Mouse (Mus musculus) forebrain, embryonic 12.5 days (tissue): Measurements from ENCODE around the gene Plppr1. TPM values are rescaled to one million over a fixed set of nuclear protein-coding genes. Genes with fewer than 3 reads are reported as not detected.

Experiments
- ATAC-seq: fragments of 200-750 bp; cut with Nextera tagmentation; 2 replicates; pipeline ENCODE4 v1.8.0; 2017; ENCODE audit warnings: moderate TSS enrichment; ENCODE audit not compliant: low FRiP score
- H3K27ac ChIP-seq: fragments of 300-500 bp; sonication (generic); 2 replicates; pipeline ENCODE4 v1.5.1; 2016; ENCODE audit warnings: mild to moderate bottlenecking
- H3K27me3 ChIP-seq: fragments of 300-500 bp; sonication (generic); 2 replicates; pipeline ENCODE4 v1.6.1; 2016; ENCODE audit warnings: mild to moderate bottlenecking
- H3K36me3 ChIP-seq: fragments of 300-500 bp; sonication (generic); replicated peaks from 2 replicates; pipeline ENCODE4 v1.6.1; 2016; ENCODE audit warnings: mild to moderate bottlenecking
- H3K4me1 ChIP-seq: fragments of 300-500 bp; sonication (generic); 2 replicates; pipeline ENCODE4 v1.6.1; 2016
- H3K4me2 ChIP-seq: fragments of 300-500 bp; sonication (generic); 2 replicates; pipeline ENCODE4 v1.6.1; 2016; ENCODE audit warnings: mild to moderate bottlenecking, moderate library complexity
- H3K4me3 ChIP-seq: fragments of 300-500 bp; sonication (generic); replicated peaks from 2 replicates; pipeline ENCODE4 v1.5.1; 2016; ENCODE audit warnings: mild to moderate bottlenecking
- H3K9ac ChIP-seq: fragments of 300-500 bp; sonication (generic); 2 replicates; pipeline ENCODE4 v1.6.1; 2016; ENCODE audit warnings: mild to moderate bottlenecking
- H3K9me3 ChIP-seq: fragments of 300-500 bp; sonication (generic); 2 replicates; pipeline ENCODE4 v1.6.1; 2016
- WGBS: fragments of 180-500 bp; shearing (Covaris S2); methylation state at CpG from one replicate; pipeline ENCODE4 v1.1.7; 2016; 5-methylcytosine and 5-hydroxymethylcytosine counted together
- polyA plus RNA-seq: library from polyadenylated mRNA; unstranded; fragments of >200 nt; fragmentation: Nextera tagmentation; extraction: Ambion mirVana; gene quantifications from 2 replicates; pipeline ENCODE4 v1.2.1, GENCODE M21; 2016

Plppr1 gene
- 19.9 and 20.4 TPM in 2 replicates for polyA plus RNA-seq

DNA sequence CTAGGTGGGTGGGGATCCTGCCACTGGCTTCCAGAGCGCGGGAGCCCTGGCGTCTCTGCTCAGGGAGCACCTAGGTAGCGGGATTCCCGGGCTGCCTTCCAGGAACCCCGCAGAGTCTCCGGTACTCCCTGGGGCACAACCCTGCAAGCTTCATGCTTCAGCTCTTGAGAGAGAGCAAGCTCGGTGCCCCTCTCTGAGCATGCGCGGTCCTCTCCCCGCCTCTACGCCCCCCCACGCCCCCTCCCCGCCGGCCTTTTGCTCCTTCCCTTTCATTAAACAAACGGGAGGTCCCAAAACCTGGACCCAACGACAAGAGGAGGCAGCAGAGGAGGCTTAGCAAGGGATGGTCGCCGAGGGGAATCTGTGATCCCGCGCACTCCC is at the start of gene Plppr1:
TSS of gene Plppr1 (plus strand) at position 253 of the 381 bp plus-strand sequence.
- Histone ChIP-seq H3K27me3 (peaks cover 18% of the 10 kb centered on the region), H3K9ac (peak within 1 kb of the TSS; percentile 74), H3K4me1 (peaks cover 18% of the 10 kb centered on the region), H3K4me3 (peak within 1 kb of the TSS; percentile 69), H3K27ac (peak within 1 kb of the TSS; percentile 84), H3K36me3 (no peaks in the 10 kb centered on the region), H3K4me2 (peak within 1 kb of the TSS; percentile 90), H3K9me3 (no peaks in the 10 kb centered on the region)
- ATAC-seq: peak; percentile 92
- 0% methylated on average over 16 of the region's 21 CpGs for WGBS

DNA sequence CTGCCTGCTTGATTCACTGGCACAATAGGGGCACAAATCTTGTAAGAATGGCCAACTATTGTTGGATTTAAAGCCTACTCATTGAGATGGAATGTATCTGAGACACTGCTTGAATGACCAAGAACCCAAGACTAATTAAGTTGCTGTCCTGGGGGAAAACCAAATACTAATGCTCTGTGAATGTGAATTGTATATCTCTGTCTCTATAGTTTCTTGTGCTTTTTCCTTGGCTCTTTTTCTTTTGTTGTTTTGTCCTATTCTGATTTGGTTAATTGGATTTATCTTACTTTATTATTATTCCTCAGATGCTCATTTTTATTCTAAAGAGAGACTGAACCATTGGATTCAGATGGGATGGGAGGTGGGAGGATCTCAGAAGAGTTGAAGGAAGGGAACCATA is 42.4 kb upstream of the Plppr1 start:
- Histone ChIP-seq H3K9ac (no peak overlapping the region), H3K4me1 (no peaks in the 10 kb centered on the region), H3K27ac (no peak overlapping the region), H3K4me2 (no peak overlapping the region), H3K36me3 (no peaks in the 10 kb centered on the region), H3K27me3 (no peaks in the 10 kb centered on the region), H3K9me3 (no peaks in the 10 kb centered on the region), H3K4me3 (no peak overlapping the region)
- no peak for ATAC-seq

DNA sequence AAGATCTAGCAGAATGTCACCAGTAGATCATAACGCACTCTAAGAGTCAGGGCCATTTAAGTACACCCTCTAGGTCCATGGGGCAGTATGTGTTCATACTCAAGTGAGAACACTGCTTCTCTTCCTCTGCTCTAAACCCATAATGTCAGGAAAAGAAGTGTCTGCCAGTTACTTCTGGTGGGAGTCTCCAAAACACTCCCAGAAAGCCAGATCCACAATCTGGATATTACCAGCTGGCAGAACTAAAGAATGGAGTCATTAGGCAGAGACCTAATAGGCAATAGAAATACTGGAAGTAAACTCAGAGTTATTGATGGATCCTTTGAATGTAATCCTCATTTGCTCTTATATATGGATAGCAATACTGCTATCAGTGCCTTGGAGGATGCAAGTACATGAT is 35.9 kb upstream of the Plppr1 start:
- Histone ChIP-seq H3K36me3 (no peaks in the 10 kb centered on the region), H3K4me1 (no peaks in the 10 kb centered on the region), H3K9me3 (no peaks in the 10 kb centered on the region), H3K4me2 (no peak overlapping the region), H3K9ac (no peak overlapping the region), H3K27ac (no peak overlapping the region), H3K4me3 (no peak overlapping the region), H3K27me3 (no peaks in the 10 kb centered on the region)
- ATAC-seq: no peak
- 86% methylated on average over 1 of the region's 1 CpGs for WGBS

DNA sequence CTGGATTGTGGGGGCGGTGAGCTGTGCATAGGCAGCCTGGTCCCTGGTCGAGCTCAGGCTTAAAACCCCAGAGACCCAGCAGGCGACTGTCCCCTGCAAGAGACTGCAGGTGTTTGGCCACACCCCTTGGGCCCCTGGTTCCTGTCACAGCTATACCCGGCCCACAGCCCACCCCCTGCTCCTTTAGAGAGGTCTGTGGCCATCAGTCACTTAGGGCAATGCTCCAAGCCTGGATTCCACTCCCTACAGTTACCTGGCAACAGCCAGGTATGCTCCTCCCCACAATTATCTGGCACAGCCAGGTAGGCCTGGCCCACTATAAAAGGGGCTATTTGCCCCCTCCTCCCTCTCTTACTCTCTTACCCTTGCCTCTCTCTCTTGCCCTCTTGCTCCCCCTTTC is 20.8 kb upstream of the Plppr1 start:
- H3K9me3 ChIP-seq: no peaks in the 10 kb centered on the region
- no peaks in the 10 kb centered on the region for H3K36me3 ChIP-seq
- no peak overlapping the region for H3K4me2 ChIP-seq
- 49% methylated on average over 4 of the region's 4 CpGs for WGBS
- H3K4me1 ChIP-seq: no peaks in the 10 kb centered on the region
- no peak overlapping the region for H3K4me3 ChIP-seq
- H3K27me3 ChIP-seq: no peaks in the 10 kb centered on the region
- ATAC-seq: 0 out of 2 replicates have a peak, but pooled peaks have one; percentile 27
- H3K9ac ChIP-seq: no peak overlapping the region
- H3K27ac ChIP-seq: no peak overlapping the region

DNA sequence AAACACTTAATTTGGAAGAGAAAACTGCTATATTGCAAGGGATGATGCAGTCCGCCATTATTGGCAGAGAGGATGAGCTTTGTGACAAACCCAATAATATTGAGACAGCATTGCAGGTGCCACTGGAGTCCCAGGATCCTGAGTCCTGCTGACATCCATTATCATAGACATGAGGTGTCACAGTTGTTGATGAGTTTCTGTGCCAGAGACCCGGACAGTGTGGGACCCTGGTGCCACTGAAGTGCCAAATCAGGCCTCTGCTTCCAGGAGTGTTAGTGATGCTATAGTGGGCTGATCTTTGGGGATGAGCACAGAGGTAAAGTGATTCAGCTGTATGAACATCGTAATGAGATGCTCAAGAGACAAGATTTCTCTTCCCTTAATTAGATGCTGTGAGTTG is 19.2 kb upstream of the Plppr1 start:
- ATAC-seq: no peak
- Histone ChIP-seq H3K27me3 (no peaks in the 10 kb centered on the region), H3K4me1 (no peaks in the 10 kb centered on the region), H3K9me3 (no peaks in the 10 kb centered on the region), H3K27ac (no peak overlapping the region), H3K9ac (no peak overlapping the region), H3K4me3 (no peak overlapping the region), H3K36me3 (no peaks in the 10 kb centered on the region), H3K4me2 (no peak overlapping the region)
- 86% methylated on average over 3 of the region's 3 CpGs for WGBS

DNA sequence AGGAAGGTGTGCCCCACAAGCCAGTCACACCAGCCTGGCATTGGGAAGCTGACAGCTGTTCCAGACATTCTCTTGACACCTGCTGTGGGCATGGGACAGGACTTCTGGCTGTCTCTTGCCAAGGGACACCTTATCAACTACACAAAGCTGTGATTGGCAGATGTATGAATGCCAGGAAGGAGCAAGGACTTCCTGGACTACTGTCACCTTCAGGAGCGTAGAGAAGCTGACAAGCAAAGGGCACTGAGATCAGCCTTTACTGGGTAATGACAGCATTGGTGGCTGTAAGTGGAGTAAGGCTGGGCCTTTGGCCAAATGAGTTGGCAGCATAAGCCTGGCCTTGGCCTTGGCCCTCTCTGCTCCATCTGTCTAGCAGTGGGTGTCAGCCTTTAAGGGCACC is 17.4 kb upstream of the Plppr1 start:
- Histone ChIP-seq H3K27me3 (no peaks in the 10 kb centered on the region), H3K4me1 (no peaks in the 10 kb centered on the region), H3K36me3 (no peaks in the 10 kb centered on the region), H3K9me3 (no peaks in the 10 kb centered on the region), H3K4me3 (no peak overlapping the region), H3K27ac (no peak overlapping the region), H3K9ac (no peak overlapping the region), H3K4me2 (no peak overlapping the region)
- WGBS: 90% methylated on average over 1 of the region's 1 CpGs
- no peak for ATAC-seq

DNA sequence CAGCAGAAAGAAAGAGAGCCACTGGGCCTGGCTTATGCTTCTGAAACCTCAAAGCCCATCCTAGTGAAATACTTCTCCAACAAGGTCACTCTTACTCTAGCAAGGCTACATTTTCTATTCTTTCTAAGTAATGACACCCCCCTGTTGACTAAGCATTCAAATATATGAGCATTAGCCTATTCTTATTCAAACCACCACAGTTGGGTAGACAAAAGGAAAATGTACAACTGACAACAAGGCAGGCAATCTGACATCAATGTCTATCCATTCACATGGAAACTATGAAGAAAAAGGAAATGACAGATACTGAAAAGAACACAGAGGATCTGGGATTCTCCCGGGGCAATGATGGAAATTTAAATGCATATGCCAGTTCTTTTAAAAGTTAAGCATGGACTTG is 8.4 kb upstream of the Plppr1 start:
- Histone ChIP-seq H3K4me2 (no peak overlapping the region), H3K4me3 (no peak overlapping the region), H3K9ac (no peak overlapping the region), H3K27me3 (no peaks in the 10 kb centered on the region), H3K27ac (no peak overlapping the region), H3K4me1 (no peaks in the 10 kb centered on the region), H3K36me3 (no peaks in the 10 kb centered on the region), H3K9me3 (no peaks in the 10 kb centered on the region)
- 48% methylated on average over 1 of the region's 1 CpGs for WGBS
- no peak for ATAC-seq

DNA sequence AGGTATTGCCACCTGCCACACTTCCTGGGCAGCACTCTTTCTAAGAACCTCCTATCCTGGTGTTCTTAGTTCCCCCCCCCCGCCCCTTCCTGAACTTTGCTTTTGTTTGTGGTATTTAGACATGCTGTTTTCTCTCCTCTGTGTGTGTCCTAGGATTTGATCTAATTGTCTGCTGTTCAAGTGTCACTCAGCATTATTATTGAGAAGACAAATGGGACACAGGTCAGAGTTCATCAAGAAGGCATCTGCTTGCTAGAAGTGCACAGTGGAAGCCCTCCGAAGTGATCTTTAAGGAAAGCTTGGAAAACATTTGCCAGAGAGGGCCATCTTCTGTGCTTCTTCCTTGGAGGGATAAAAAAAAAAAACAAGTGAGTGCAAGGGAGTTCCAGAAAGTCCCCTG is 1.2 kb upstream of the Plppr1 start:
- Histone ChIP-seq H3K27ac (no peak overlapping the region), H3K4me1 (peaks cover 18% of the 10 kb centered on the region), H3K9ac (no peak overlapping the region), H3K9me3 (no peaks in the 10 kb centered on the region), H3K4me3 (no peak overlapping the region), H3K4me2 (no peak overlapping the region), H3K27me3 (peaks cover 18% of the 10 kb centered on the region), H3K36me3 (no peaks in the 10 kb centered on the region)
- 9% methylated on average over 2 of the region's 2 CpGs for WGBS
- ATAC-seq: no peak

DNA sequence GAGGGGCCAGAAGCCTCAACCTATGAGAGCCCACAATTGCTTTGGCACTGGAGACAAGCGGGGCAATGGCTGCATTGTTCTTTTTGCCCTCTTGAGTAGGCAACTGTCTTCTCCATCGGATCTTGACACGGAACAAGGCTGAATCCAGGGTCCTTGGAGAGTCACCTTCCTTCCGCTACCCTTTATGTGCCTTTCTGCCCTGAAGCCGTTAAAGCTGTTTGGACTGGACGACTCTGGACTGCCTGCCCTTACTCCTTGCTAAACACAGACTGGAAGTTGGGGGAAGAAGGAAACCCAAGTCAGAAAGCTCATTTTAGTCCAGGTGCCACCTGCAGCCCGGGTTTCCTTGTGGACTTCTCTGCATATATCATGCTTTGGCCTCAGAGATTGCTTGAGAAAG is 516 bp upstream of the Plppr1 start:
- no peaks in the 10 kb centered on the region for H3K36me3 ChIP-seq
- peaks cover 18% of the 10 kb centered on the region for H3K27me3 ChIP-seq
- peaks cover 18% of the 10 kb centered on the region for H3K4me1 ChIP-seq
- ATAC-seq: peak; percentile 18; the same call in 1 of the 2 replicates
- peak overlapping the region; percentile 74 for H3K9ac ChIP-seq
- H3K4me3 ChIP-seq: peak overlapping the region; percentile 69
- no peaks in the 10 kb centered on the region for H3K9me3 ChIP-seq
- H3K27ac ChIP-seq: no peak overlapping the region
- WGBS: 4% methylated on average over 7 of the region's 7 CpGs
- H3K4me2 ChIP-seq: peak overlapping the region; percentile 90

DNA sequence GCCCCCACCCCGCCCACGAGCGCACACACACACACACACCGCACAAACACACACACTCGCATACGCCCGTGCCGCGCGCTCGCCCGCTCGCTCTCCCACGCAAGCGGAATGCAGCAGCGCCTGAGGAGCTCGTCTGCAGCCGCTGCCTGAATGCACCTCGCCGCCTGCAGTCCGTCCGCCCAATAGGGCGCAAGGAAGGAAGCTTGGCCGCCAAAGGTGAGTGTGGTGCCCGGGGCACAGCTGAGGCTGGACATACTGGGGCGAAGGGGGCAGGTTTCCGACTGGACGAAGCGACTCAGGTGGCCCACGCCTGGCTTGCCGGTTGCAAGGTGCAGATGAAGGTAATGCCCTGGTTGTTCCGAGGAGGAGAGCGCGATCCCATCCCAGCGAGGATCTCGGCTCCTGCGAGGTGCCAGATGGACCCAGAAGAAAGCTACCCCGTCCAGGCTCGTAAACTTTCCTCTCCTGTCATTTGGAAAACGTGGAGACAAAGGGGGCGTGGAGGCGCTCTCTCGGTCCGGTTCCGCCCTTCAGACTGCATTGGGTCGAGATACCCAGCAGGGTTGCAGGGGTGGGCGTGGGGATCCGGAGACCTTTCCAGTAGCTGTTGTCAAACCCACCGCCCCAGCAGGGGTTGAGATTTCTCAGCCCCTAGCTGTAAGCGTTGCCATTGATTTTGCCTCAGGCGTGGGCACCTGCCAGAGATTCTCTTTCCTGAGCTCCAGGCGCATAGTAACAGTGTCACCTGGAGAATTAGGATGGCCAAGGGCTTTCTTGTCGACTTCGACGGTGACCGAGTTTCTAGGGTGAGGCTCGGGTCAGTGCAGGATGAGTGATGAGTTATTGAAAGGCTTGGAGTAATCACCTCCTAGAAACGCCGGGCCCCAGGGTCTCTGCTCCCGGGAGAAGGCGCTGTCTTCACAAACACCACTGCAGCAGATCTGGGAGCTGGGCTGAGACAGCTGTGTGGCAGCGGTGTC is 619 bp downstream of the Plppr1 start:
- WGBS: under 1% methylated on average over 62 of the region's 62 CpGs
- Histone ChIP-seq H3K4me1 (peaks cover 18% of the 10 kb centered on the region), H3K27ac (peak overlapping the region; percentile 84), H3K9ac (peak overlapping the region; percentile 74), H3K27me3 (peaks cover 18% of the 10 kb centered on the region), H3K4me3 (peak overlapping the region; percentile 69), H3K36me3 (no peaks in the 10 kb centered on the region), H3K9me3 (no peaks in the 10 kb centered on the region), H3K4me2 (peak overlapping the region; percentile 90)
- ATAC-seq: peak; percentile 84

DNA sequence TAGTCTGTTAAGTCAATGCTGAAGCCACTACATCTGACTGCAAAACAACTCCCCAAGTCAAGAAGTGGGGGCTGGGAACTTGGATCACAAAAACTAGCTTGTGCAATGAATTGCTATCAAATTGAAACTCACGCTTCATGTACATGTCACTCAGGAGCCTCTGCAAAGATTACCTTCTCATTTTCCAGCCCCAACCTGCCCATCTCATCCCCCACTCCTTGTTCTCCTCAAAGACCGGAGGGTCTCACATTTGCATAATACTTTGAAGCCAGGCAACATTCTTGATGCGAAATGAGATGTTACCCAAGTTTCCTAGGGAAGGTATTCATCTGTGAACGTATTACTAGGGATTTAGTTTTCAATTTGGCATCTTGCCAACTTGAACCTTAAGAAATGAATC is 10.4 kb downstream of the Plppr1 start:
- no peak for ATAC-seq
- Histone ChIP-seq H3K4me3 (no peak overlapping the region), H3K9ac (no peak overlapping the region), H3K27me3 (no peaks in the 10 kb centered on the region), H3K27ac (no peak overlapping the region), H3K9me3 (no peaks in the 10 kb centered on the region), H3K4me2 (no peak overlapping the region), H3K36me3 (no peaks in the 10 kb centered on the region), H3K4me1 (no peaks in the 10 kb centered on the region; the same call in 1 of the 2 replicates)
- 63% methylated on average over 4 of the region's 4 CpGs for WGBS

DNA sequence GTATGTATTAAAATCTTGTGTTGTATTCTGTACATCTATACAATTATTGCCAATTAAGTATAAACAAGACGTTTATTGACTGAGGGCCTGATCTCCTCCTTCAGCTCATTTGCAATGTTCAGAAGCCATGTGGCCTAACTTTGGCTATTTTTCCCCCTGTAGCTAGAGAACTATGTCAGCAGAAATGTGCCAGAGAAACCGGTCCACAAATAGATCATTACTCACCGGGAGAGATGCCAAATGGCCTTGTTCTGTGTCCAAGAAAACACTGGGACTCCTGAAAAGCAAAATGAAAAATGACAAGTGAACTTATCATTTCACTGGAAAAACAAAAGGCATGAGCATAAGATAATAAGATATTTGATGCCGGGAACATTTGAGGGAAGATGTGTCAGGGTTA is 13.8 kb downstream of the Plppr1 start:
- no peaks in the 10 kb centered on the region for H3K4me1 ChIP-seq
- 87% methylated on average over 4 of the region's 4 CpGs for WGBS
- H3K4me2 ChIP-seq: no peak overlapping the region
- no peaks in the 10 kb centered on the region for H3K27me3 ChIP-seq
- no peak overlapping the region for H3K4me3 ChIP-seq
- no peak for ATAC-seq
- no peaks in the 10 kb centered on the region for H3K9me3 ChIP-seq
- H3K36me3 ChIP-seq: no peaks in the 10 kb centered on the region
- no peak overlapping the region for H3K27ac ChIP-seq
- no peak overlapping the region for H3K9ac ChIP-seq

DNA sequence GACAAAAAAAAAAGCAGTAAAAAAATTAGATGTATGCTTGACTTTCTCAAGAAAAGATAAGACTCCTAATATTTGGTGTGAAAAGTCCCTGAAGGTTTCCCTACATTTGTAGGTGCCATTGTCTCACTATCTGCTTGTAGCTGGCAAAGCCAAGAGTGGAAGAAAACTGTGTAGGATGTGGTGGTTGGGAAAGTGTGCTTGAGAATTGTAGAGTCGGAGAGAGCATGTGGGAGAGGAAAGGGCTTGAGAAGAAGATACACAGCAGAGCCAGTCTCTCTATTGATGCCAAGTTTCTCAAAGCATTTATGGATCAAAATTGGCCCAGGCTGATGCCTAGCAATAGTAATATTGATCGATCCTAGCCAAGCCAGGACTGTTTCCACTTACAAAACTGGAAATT is 16.8 kb downstream of the Plppr1 start:
- 80% methylated on average over 2 of the region's 2 CpGs for WGBS
- Histone ChIP-seq H3K4me3 (no peak overlapping the region), H3K4me2 (no peak overlapping the region), H3K4me1 (peaks cover 10% of the 10 kb centered on the region; the same call in 1 of the 2 replicates), H3K36me3 (no peaks in the 10 kb centered on the region), H3K27ac (no peak overlapping the region), H3K9ac (no peak overlapping the region), H3K9me3 (no peaks in the 10 kb centered on the region), H3K27me3 (no peaks in the 10 kb centered on the region)
- ATAC-seq: no peak
